Comparison of ENCODE assay signal across 8 mouse cellular contexts in genomic region chr8:122556030-122557009, GRCm38 (mm10). TPM values are rescaled to one million over a fixed set of nuclear protein-coding genes. Genes with fewer than 3 reads are reported as not detected.
DNase-seq lines count a peak whose midpoint lies in the region; ATAC-seq and TF ChIP-seq lines count a peak whose summit lies in the region.

No protein-coding gene starts in this region.

- intact Hi-C loops in gastrocnemius, postnatal 14 days (cut with DNase I; ENCODE audit: low total_unique reads): no loop called here

- TF ChIP-seq EP300 in CH12.LX (IDR thresholded peaks at IDR 0.05; ENCODE audit: low read length): no peak

- peak overlapping the region; percentile 59 for H3K27ac ChIP-seq in CH12.LX (ENCODE audit: insufficient read depth, low read depth)
- peak overlapping the region; percentile 57; the same call in 1 of the 2 replicates for H3K27ac ChIP-seq in intestine, postnatal 0 days (ENCODE audit: low read depth, low read length)
- peak overlapping the region; percentile 86 for H3K27ac ChIP-seq in lung, embryonic 14.5 days (ENCODE audit: low read depth)
- H3K27ac ChIP-seq in stomach, embryonic 14.5 days (ENCODE audit: low read length): peak overlapping the region; percentile 74; the same call in 1 of the 2 replicates

- TF ChIP-seq CTCF in CH12.LX (conservative IDR thresholded peaks at IDR 0.05 in 1 of 2, IDR thresholded peaks at IDR 0.05 in 1 of 2; ENCODE audit: low read depth in 2 of 2, low read length in 2 of 2): no peak
- TF ChIP-seq CTCF in intestine, postnatal 0 days (IDR thresholded peaks at IDR 0.05; ENCODE audit: low read depth): peak; percentile 36
- no peak for TF ChIP-seq CTCF in lung, embryonic 14.5 days (IDR thresholded peaks at IDR 0.05; ENCODE audit: low read depth)

- dilution Hi-C loops in CH12.LX (cut with MboI; ENCODE audit: extremely low pct_ligation_motif_present, extremely low pct_unique_long_range_greater_than_20kb, low sequenced_read_pairs): no loop called here

- in situ Hi-C loops in CH12.LX (cut with MboI; ENCODE audit: low pct_ligation_motif_present, low pct_unique_long_range_greater_than_20kb, low sequenced_read_pairs): no loop called here

- peak overlapping the region; percentile 63 to 79 (median 71) for H3K4me3 ChIP-seq in CH12.LX (replicated peaks in 1 of 3; ENCODE audit: low read depth in 2 of 3, low read length in 2 of 3, poor library complexity in 1 of 3)
- no peak overlapping the region for H3K4me3 ChIP-seq in intestine, postnatal 0 days (ENCODE audit: low read depth, low read length)
- no peak overlapping the region for H3K4me3 ChIP-seq in lung, embryonic 14.5 days (ENCODE audit: low read depth, low read length)
- H3K4me3 ChIP-seq in stomach, embryonic 14.5 days (ENCODE audit: low read depth, low read length): no peak overlapping the region

- H3K4me1 ChIP-seq in CH12.LX (ENCODE audit: control insufficient read depth in 1 of 2, insufficient read depth in 2 of 2): peaks cover 12 to 43% of the 10 kb centered on the region in 2 experiments
- H3K4me1 ChIP-seq in intestine, postnatal 0 days (replicated peaks; ENCODE audit: control insufficient read depth, insufficient read depth, low read length): no peaks in the 10 kb centered on the region
- H3K4me1 ChIP-seq in lung, embryonic 14.5 days (ENCODE audit: insufficient read depth): peaks cover 15% of the 10 kb centered on the region
- H3K4me1 ChIP-seq in stomach, embryonic 14.5 days (ENCODE audit: control insufficient read depth, insufficient read depth, low read length): peaks cover 5% of the 10 kb centered on the region; the same call in 1 of the 2 replicates

- H3K79me2 ChIP-seq in CH12.LX (replicated peaks; ENCODE audit: control insufficient read depth, extremely low read depth, insufficient read depth, poor library complexity, severe bottlenecking): no peaks in the 10 kb centered on the region

- H3K9me3 ChIP-seq in CH12.LX (replicated peaks; ENCODE audit: low read length): no peaks in the 10 kb centered on the region
- H3K9me3 ChIP-seq in intestine, postnatal 0 days (ENCODE audit: control insufficient read depth): no peaks in the 10 kb centered on the region
- no peaks in the 10 kb centered on the region for H3K9me3 ChIP-seq in lung, embryonic 14.5 days (ENCODE audit: low read depth, low read length)
- H3K9me3 ChIP-seq in stomach, embryonic 14.5 days (ENCODE audit: control insufficient read depth, low read depth, low read length): no peaks in the 10 kb centered on the region

- DNase-seq in CH12.LX (ENCODE audit: extremely low read depth): peak; percentile 87
- peak; percentile 86 for DNase-seq in T-cell, adult 2 months (ENCODE audit: low spot score)
- DNase-seq in gastrocnemius, postnatal 14 days: peak; percentile 70
- peak; percentile 75 for DNase-seq in lung, embryonic 14.5 days
- DNase-seq in cerebellum, adult 8-10 months: no peak
- DNase-seq in urinary bladder, adult 2 months (ENCODE audit: low spot score): no peak

- no peaks in the 10 kb centered on the region for H3K27me3 ChIP-seq in CH12.LX (replicated peaks)
- no peaks in the 10 kb centered on the region for H3K27me3 ChIP-seq in intestine, postnatal 0 days (replicated peaks; ENCODE audit: control insufficient read depth, insufficient read depth, low read length)
- no peaks in the 10 kb centered on the region for H3K27me3 ChIP-seq in lung, embryonic 14.5 days (ENCODE audit: insufficient read depth, low read length)
- no peaks in the 10 kb centered on the region for H3K27me3 ChIP-seq in stomach, embryonic 14.5 days (ENCODE audit: control insufficient read depth, insufficient read depth, low read length)

- peak overlapping the region; percentile 90 for H3K9ac ChIP-seq in CH12.LX (ENCODE audit: insufficient read depth, low read depth)
- H3K9ac ChIP-seq in intestine, postnatal 0 days (ENCODE audit: low read depth, low read length): no peak overlapping the region; the same call in 1 of the 2 replicates
- peak overlapping the region; percentile 27 for H3K9ac ChIP-seq in lung, embryonic 14.5 days
- H3K9ac ChIP-seq in stomach, embryonic 14.5 days (replicated peaks; ENCODE audit: low read depth, low read length): no peak overlapping the region

- H3K36me3 ChIP-seq in CH12.LX (replicated peaks in 1 of 2; ENCODE audit: control insufficient read depth in 1 of 2, insufficient read depth in 1 of 2, low read length in 1 of 2): no peaks in the 10 kb centered on the region
- H3K36me3 ChIP-seq in intestine, postnatal 0 days (ENCODE audit: control insufficient read depth, insufficient read depth): no peaks in the 10 kb centered on the region
- no peaks in the 10 kb centered on the region for H3K36me3 ChIP-seq in lung, embryonic 14.5 days (ENCODE audit: insufficient read depth)
- H3K36me3 ChIP-seq in stomach, embryonic 14.5 days (ENCODE audit: control insufficient read depth, insufficient read depth, low read length): no peaks in the 10 kb centered on the region

- WGBS in intestine, postnatal 0 days: 60% methylated on average over 12 of the region's 12 CpGs
- 44% methylated on average over 12 of the region's 12 CpGs for WGBS in lung, embryonic 14.5 days
- WGBS in stomach, embryonic 14.5 days: 60% methylated on average over 12 of the region's 12 CpGs

- ATAC-seq in intestine, postnatal 0 days: no peak
- peak; percentile 59 for ATAC-seq in lung, embryonic 14.5 days (ENCODE audit: insufficient read depth)
- ATAC-seq in stomach, embryonic 14.5 days (ENCODE audit: insufficient number of reproducible peaks, insufficient read depth, low FRiP score, low read depth): no peak

- H3K4me2 ChIP-seq in CH12.LX (ENCODE audit: insufficient read depth, low read depth, poor library complexity, severe bottlenecking): peak overlapping the region; percentile 84
- H3K4me2 ChIP-seq in intestine, postnatal 0 days (replicated peaks; ENCODE audit: low read depth): no peak overlapping the region; the same call in 1 of the 2 replicates
- H3K4me2 ChIP-seq in lung, embryonic 14.5 days: peak overlapping the region; percentile 37
- H3K4me2 ChIP-seq in stomach, embryonic 14.5 days (replicated peaks; ENCODE audit: low read depth, low read length): no peak overlapping the region

- TF ChIP-seq POLR2A in CH12.LX (IDR thresholded peaks at IDR 0.05; ENCODE audit: low read depth, low read length): peak; percentile 84

- no peak for TF ChIP-seq RAD21 in CH12.LX (IDR thresholded peaks at IDR 0.05; ENCODE audit: low read depth, low read length)

TF ChIP-seq in CH12.LX, 34 proteins besides CTCF, POLR2A, EP300 and RAD21 (continues in another document):
- TF ChIP-seq ZC3H11A (IDR thresholded peaks at IDR 0.05; ENCODE audit: low read depth, low read length): no peak
- TF ChIP-seq CHD2 (IDR thresholded peaks at IDR 0.05; ENCODE audit: low read length): peak; percentile 49; the same call in 1 of the 2 replicates
- peak; percentile 65; the same call in 1 of the 2 replicates for TF ChIP-seq MXI1 (IDR thresholded peaks at IDR 0.05; ENCODE audit: low read depth, low read length)

RNA-seq across cellular contexts. Expression of gene Piezo1, which starts 5.2 kb away (rescaled TPM):
- total RNA-seq in CH12.LX (2012; rRNA removed) (52.1 and 59.7 TPM in 2 replicates), CH12.LX (2014; rRNA removed) (15.1 and 21.1 TPM in 2 replicates)
- polyA plus RNA-seq in CH12.LX (2012; ENCODE audit: insufficient read length, low read depth): 26.5 and 41.6 TPM in 2 replicates
- 10 to 100 TPM; 15.1 to 15.4 TPM for total RNA-seq in gastrocnemius, postnatal 14 days (2021)
- polyA plus RNA-seq in intestine, postnatal 0 days (2015; fragmentation: Nextera tagmentation; extraction: Ambion mirVana): 4.4 and 7.3 TPM in 2 replicates
- polyA plus RNA-seq in lung, embryonic 14.5 days (2014; fragmentation: Nextera tagmentation; extraction: Ambion mirVana): 26.6 and 27.7 TPM in 2 replicates
- polyA plus RNA-seq in stomach, embryonic 14.5 days (2014; fragmentation: Nextera tagmentation; extraction: Ambion mirVana): 15.6 and 24.2 TPM in 2 replicates
- 68.9 and 70.9 TPM in 2 replicates for polyA plus RNA-seq in urinary bladder, adult 2 months (2012; rRNA removed)

RNA-seq across cellular contexts. Expression of gene Cdt1, which starts 11.5 kb away (rescaled TPM):
- 50.0 and 53.7 TPM in 2 replicates for total RNA-seq in CH12.LX (2012; rRNA removed)
- total RNA-seq in CH12.LX (2014; rRNA removed): 46.0 and 54.2 TPM in 2 replicates
- 57.6 and 67.3 TPM in 2 replicates for polyA plus RNA-seq in CH12.LX (2012; ENCODE audit: insufficient read length, low read depth)
- 1 to 10 TPM; 1.8 to 3.0 TPM for total RNA-seq in gastrocnemius, postnatal 14 days (2021)
- 13.3 and 14.0 TPM in 2 replicates for polyA plus RNA-seq in intestine, postnatal 0 days (2015; fragmentation: Nextera tagmentation; extraction: Ambion mirVana)
- polyA plus RNA-seq in lung, embryonic 14.5 days (2014; fragmentation: Nextera tagmentation; extraction: Ambion mirVana): 47.1 and 50.3 TPM in 2 replicates
- 34.8 and 36.4 TPM in 2 replicates for polyA plus RNA-seq in stomach, embryonic 14.5 days (2014; fragmentation: Nextera tagmentation; extraction: Ambion mirVana)
- 6.6 and 9.9 TPM in 2 replicates for polyA plus RNA-seq in urinary bladder, adult 2 months (2012; rRNA removed)

RNA-seq across cellular contexts. Expression of gene Aprt, which starts 20.4 kb away (rescaled TPM):
- total RNA-seq in CH12.LX (2012; rRNA removed) (524 and 653 TPM in 2 replicates), CH12.LX (2014; rRNA removed) (453 and 516 TPM in 2 replicates)
- 543 and 561 TPM in 2 replicates for polyA plus RNA-seq in CH12.LX (2012; ENCODE audit: insufficient read length, low read depth)
- 10 to 100 TPM; 40.1 to 44.1 TPM for total RNA-seq in gastrocnemius, postnatal 14 days (2021)
- polyA plus RNA-seq in intestine, postnatal 0 days (2015; fragmentation: Nextera tagmentation; extraction: Ambion mirVana): 676 and 681 TPM in 2 replicates
- polyA plus RNA-seq in lung, embryonic 14.5 days (2014; fragmentation: Nextera tagmentation; extraction: Ambion mirVana): 338 and 366 TPM in 2 replicates
- 394 and 436 TPM in 2 replicates for polyA plus RNA-seq in stomach, embryonic 14.5 days (2014; fragmentation: Nextera tagmentation; extraction: Ambion mirVana)
- 88.1 and 93.0 TPM in 2 replicates for polyA plus RNA-seq in urinary bladder, adult 2 months (2012; rRNA removed)

RNA-seq across cellular contexts. Expression of gene Galns, which starts 54.9 kb away (rescaled TPM):
- 19.8 and 25.6 TPM in 2 replicates for total RNA-seq in CH12.LX (2012; rRNA removed)
- total RNA-seq in CH12.LX (2014; rRNA removed): 13.2 and 16.4 TPM in 2 replicates
- 23.5 and 25.6 TPM in 2 replicates for polyA plus RNA-seq in CH12.LX (2012; ENCODE audit: insufficient read length, low read depth)
- 1 to 10 TPM; 2.9 to 3.6 TPM for total RNA-seq in gastrocnemius, postnatal 14 days (2021)
- polyA plus RNA-seq in intestine, postnatal 0 days (2015; fragmentation: Nextera tagmentation; extraction: Ambion mirVana): 58.1 and 59.0 TPM in 2 replicates
- 11.7 and 12.5 TPM in 2 replicates for polyA plus RNA-seq in lung, embryonic 14.5 days (2014; fragmentation: Nextera tagmentation; extraction: Ambion mirVana)
- 12.6 and 14.6 TPM in 2 replicates for polyA plus RNA-seq in stomach, embryonic 14.5 days (2014; fragmentation: Nextera tagmentation; extraction: Ambion mirVana)
- polyA plus RNA-seq in urinary bladder, adult 2 months (2012; rRNA removed): 16.2 and 20.8 TPM in 2 replicates

RNA-seq across cellular contexts. Expression of gene Trappc2l, which starts 55.1 kb away (rescaled TPM):
- total RNA-seq in CH12.LX (2012; rRNA removed) (64.2 and 67.0 TPM in 2 replicates), CH12.LX (2014; rRNA removed) (10.1 and 15.7 TPM in 2 replicates)
- 36.0 and 38.8 TPM in 2 replicates for polyA plus RNA-seq in CH12.LX (2012; ENCODE audit: insufficient read length, low read depth)
- total RNA-seq in gastrocnemius, postnatal 14 days (2021): 10 to 100 TPM; 47.5 TPM
- 136 and 144 TPM in 2 replicates for polyA plus RNA-seq in intestine, postnatal 0 days (2015; fragmentation: Nextera tagmentation; extraction: Ambion mirVana)
- polyA plus RNA-seq in lung, embryonic 14.5 days (2014; fragmentation: Nextera tagmentation; extraction: Ambion mirVana): 49.7 and 57.2 TPM in 2 replicates
- polyA plus RNA-seq in stomach, embryonic 14.5 days (2014; fragmentation: Nextera tagmentation; extraction: Ambion mirVana): 55.9 and 66.9 TPM in 2 replicates
- 108 and 113 TPM in 2 replicates for polyA plus RNA-seq in urinary bladder, adult 2 months (2012; rRNA removed)

Comparison
In these comparisons a context has a peak if more than half of its experiments do, and no peak if none do; other contexts are left out.
1. DNase-seq: peak in CH12.LX (single experiment), T-cell, adult 2 months (single experiment), gastrocnemius, postnatal 14 days (single experiment) and lung, embryonic 14.5 days (single experiment); none in cerebellum, adult 8-10 months (single experiment) and urinary bladder, adult 2 months (single experiment).
2. H3K4me2 ChIP-seq: peak in CH12.LX (single experiment) and lung, embryonic 14.5 days (single experiment); none in intestine, postnatal 0 days (single experiment) and stomach, embryonic 14.5 days (single experiment).
3. H3K4me3 ChIP-seq: peak in CH12.LX (3 of 3); none in intestine, postnatal 0 days (single experiment), lung, embryonic 14.5 days (single experiment) and stomach, embryonic 14.5 days (single experiment).
4. H3K9ac ChIP-seq: peak in CH12.LX (single experiment) and lung, embryonic 14.5 days (single experiment); none in intestine, postnatal 0 days (single experiment) and stomach, embryonic 14.5 days (single experiment).
5. Peak in every context shown above with its lines, with median percentiles within 50 percentile points of each other: H3K27ac ChIP-seq.